Mouse (Mus musculus): Measurements from ENCODE around the gene Abr.

DNA sequence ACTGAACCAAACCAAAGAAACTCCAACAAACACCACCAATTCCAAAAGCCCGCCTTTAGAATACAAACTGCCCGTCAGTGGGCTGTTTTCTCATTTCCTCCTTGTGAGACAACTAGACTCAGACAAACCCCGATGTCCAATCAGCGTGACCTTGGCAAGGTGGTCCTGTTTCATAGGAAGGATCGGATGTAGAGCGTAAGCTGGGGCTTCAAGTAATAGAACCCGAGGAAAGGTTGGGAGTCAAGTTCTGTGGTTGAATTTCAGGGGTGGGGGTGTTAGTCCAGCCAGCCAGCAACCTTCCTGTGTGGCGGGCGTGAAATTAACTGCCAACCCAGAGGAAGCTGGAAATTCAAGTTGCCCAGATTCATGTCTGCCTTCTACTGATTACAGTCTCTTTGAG is 22.9 kb upstream of the Abr start:
- TF ChIP-seq POLR2A (IDR thresholded peaks at IDR 0.05; ENCODE audit: borderline replicate concordance, extremely low read depth, insufficient read depth, insufficient read length, poor library complexity, severe bottlenecking) (no peak), CTCF (IDR thresholded peaks at IDR 0.05; ENCODE audit: borderline replicate concordance, extremely low read depth, insufficient read depth, insufficient read length) (no peak)

All from brain, embryonic 14.5 days (tissue).